Mouse (Mus musculus) small intestine, adult 2 months (tissue): ENCODE results near the gene Ccdc157.

ENCODE experiments used
- CTCF ChIP-seq: fragments of 200-500 bp; IDR thresholded peaks from 2 replicates; pipeline ENCODE4 v1.5.1; 2012; ENCODE audit warnings: low read depth, mild to moderate bottlenecking, control low read depth, inconsistent platforms, low read length, moderate library complexity, mixed read lengths; ENCODE audit not compliant: insufficient replicate concordance, insufficient read length; ENCODE audit errors: extremely low read depth
- POLR2A ChIP-seq: fragments of 200-500 bp; IDR thresholded peaks from 2 replicates; pipeline ENCODE4 v1.6.1; 2012; ENCODE audit warnings: low read depth, mild to moderate bottlenecking, control low read depth, inconsistent platforms, low read length, moderate library complexity

GRCm38 (mm10) chr11:4160758-4161480, 826 bp upstream of the Ccdc157 start:
- TF ChIP-seq POLR2A (no peak), CTCF (no peak)
